Mouse (Mus musculus): ENCODE measurements around the gene Ifi209. TPM values are rescaled to one million over a fixed set of nuclear protein-coding genes. Genes with fewer than 3 reads are reported as not detected.

Gene Ifi209
- polyA plus RNA-seq, 1 experiment from 2014 or later: 0.12 TPM

DNA sequence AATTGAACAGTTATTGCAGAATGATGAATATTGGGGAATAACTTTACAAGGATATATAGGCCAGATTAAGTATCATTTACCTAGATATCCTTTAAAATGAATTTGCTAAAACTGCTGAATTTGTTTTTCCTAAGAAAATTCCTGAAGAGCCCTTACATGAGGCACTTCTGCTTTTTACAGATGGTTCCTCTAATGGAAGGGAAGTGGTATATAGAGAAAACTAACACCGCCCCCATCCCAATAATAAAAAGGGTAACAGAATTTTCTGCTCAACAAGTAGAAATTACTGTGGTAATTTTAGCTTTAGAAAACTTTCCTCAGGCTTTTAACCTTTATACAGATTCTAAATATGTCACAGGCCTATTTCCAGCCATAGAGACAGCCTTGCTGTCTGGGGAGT lies 63.6 kb downstream of the Ifi209 start:
- Histone ChIP-seq H3K4me2 (replicated peaks) (no peak overlapping the region), H3K4me1 (no peaks in the 10 kb centered on the region), H3K27me3 (no peaks in the 10 kb centered on the region), H3K36me3 (no peaks in the 10 kb centered on the region), H3K27ac (no peak overlapping the region), H3K9me3 (no peaks in the 10 kb centered on the region), H3K9ac (no peak overlapping the region), H3K4me3 (no peak overlapping the region)
- ATAC-seq (ENCODE audit: insufficient number of reproducible peaks, insufficient read depth, low FRiP score, low TSS enrichment): no peak
- WGBS: 83% methylated on average over 1 of the region's 1 CpGs

Small RNA genes within 50 kb of the gene (microRNA-seq; reads per million reads assigned to microRNA genes)
- gene Gm44339: not detected

Other genes with a start within 250 kb of the Ifi209 start
- not detected in 2 replicates for gene Ifi206, start 139.9 kb upstream of the Ifi209 start, polyA plus RNA-seq (2016; fragmentation: Nextera tagmentation; extraction: Ambion mirVana)
- gene Ifi214, start 95.0 kb upstream of the Ifi209 start, polyA plus RNA-seq (2016; fragmentation: Nextera tagmentation; extraction: Ambion mirVana): not detected in 2 replicates
- gene Ifi213, start 31.6 kb upstream of the Ifi209 start, polyA plus RNA-seq (2016; fragmentation: Nextera tagmentation; extraction: Ambion mirVana): not detected in 2 replicates
- gene Ifi208, start 42.8 kb downstream of the Ifi209 start, polyA plus RNA-seq (2016; fragmentation: Nextera tagmentation; extraction: Ambion mirVana): not detected in 2 replicates
- gene Ifi207, start 110.8 kb downstream of the Ifi209 start, polyA plus RNA-seq (2016; fragmentation: Nextera tagmentation; extraction: Ambion mirVana): 0.26 and 0.33 TPM in 2 replicates
- gene Ifi204, start 136.0 kb downstream of the Ifi209 start, polyA plus RNA-seq (2016; fragmentation: Nextera tagmentation; extraction: Ambion mirVana): 0.38 and 1.0 TPM in 2 replicates

All from embryonic facial prominence, embryonic 12.5 days (tissue).